Mouse (Mus musculus): ENCODE measurements around the gene Ttc23.

DNA sequence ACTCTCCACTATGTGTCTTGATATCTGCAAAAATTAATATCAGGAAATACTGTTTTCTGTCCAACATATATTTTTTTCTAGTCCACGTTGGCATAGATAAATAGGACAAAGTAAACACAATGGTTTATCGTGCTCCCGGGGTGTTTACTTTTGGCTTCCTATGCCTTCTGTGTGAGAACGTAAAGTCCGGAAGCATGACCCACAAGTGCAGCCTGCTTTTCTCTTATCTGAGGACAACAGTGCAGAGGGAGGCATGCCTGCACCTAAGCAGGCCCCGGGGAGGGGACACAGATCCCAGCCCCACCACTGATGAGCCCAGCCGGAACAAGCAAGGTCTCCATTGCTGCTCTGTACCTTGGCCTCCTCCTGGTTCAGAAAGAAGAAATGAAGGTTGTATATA, 63.0 kb downstream of the Ttc23 start:
- TF ChIP-seq CTCF (IDR thresholded peaks at IDR 0.05; ENCODE audit: extremely low read depth, insufficient read length, insufficient replicate concordance, low read depth, low read length) (no peak), POLR2A (IDR thresholded peaks at IDR 0.05; ENCODE audit: low read depth, low read length) (no peak)
